Mouse (Mus musculus) liver, embryonic 13.5 days (tissue): ENCODE results near the gene Rasgrf1. TPM values are rescaled to one million over a fixed set of nuclear protein-coding genes. Genes with fewer than 3 reads are reported as not detected.

Source experiments
- ATAC-seq: fragments of 200-750 bp; cut with Nextera tagmentation; 2 replicates; pipeline ENCODE4 v1.8.0; 2017; ENCODE audit warnings: low read depth, mild to moderate bottlenecking, moderate number of reproducible peaks, moderate library complexity
- DNase-seq: peaks from one replicate; pipeline ENCODE4 v3.0.0; 2022
- H3K27ac ChIP-seq: fragments of 300-500 bp; sonication (generic); 2 replicates; pipeline ENCODE4 v1.5.1; 2015; ENCODE audit warnings: moderate library complexity, mild to moderate bottlenecking, inconsistent platforms
- H3K27me3 ChIP-seq: fragments of 300-500 bp; sonication (generic); 2 replicates; pipeline ENCODE4 v1.6.1; 2015; ENCODE audit warnings: mild to moderate bottlenecking, inconsistent platforms
- H3K36me3 ChIP-seq: fragments of 300-500 bp; sonication (generic); 2 replicates; pipeline ENCODE4 v1.6.1; 2015; ENCODE audit warnings: mild to moderate bottlenecking, inconsistent platforms
- H3K4me1 ChIP-seq: fragments of 300-500 bp; sonication (generic); replicated peaks from 2 replicates; pipeline ENCODE4 v1.6.1; 2015; ENCODE audit warnings: inconsistent platforms
- H3K4me2 ChIP-seq: fragments of 300-500 bp; sonication (generic); 2 replicates; pipeline ENCODE4 v1.6.1; 2015; ENCODE audit warnings: inconsistent platforms, mild to moderate bottlenecking, moderate library complexity
- H3K4me3 ChIP-seq: fragments of 300-500 bp; sonication (generic); replicated peaks from 2 replicates; pipeline ENCODE4 v1.5.1; 2015; ENCODE audit warnings: mild to moderate bottlenecking, inconsistent platforms
- H3K9ac ChIP-seq: fragments of 300-500 bp; sonication (generic); 2 replicates; pipeline ENCODE4 v1.6.1; 2015; ENCODE audit warnings: mild to moderate bottlenecking, inconsistent platforms
- H3K9me3 ChIP-seq: fragments of 300-500 bp; sonication (generic); replicated peaks from 2 replicates; pipeline ENCODE4 v1.6.1; 2016; ENCODE audit warnings: inconsistent platforms
- WGBS: fragments of 180-500 bp; shearing (Covaris S2); methylation state at CpG from one replicate; pipeline ENCODE4 v1.1.7; 2015; ENCODE audit not compliant: insufficient replicate concordance; 5-methylcytosine and 5-hydroxymethylcytosine counted together
- polyA plus RNA-seq: library from polyadenylated mRNA; unstranded; fragments of >200 nt; fragmentation: Nextera tagmentation; extraction: Ambion mirVana; gene quantifications from 2 replicates; pipeline ENCODE4 v1.2.1, GENCODE M21; 2015

The Rasgrf1 gene
- polyA plus RNA-seq, 1 experiment from 2014 or later = not detected

DNA sequence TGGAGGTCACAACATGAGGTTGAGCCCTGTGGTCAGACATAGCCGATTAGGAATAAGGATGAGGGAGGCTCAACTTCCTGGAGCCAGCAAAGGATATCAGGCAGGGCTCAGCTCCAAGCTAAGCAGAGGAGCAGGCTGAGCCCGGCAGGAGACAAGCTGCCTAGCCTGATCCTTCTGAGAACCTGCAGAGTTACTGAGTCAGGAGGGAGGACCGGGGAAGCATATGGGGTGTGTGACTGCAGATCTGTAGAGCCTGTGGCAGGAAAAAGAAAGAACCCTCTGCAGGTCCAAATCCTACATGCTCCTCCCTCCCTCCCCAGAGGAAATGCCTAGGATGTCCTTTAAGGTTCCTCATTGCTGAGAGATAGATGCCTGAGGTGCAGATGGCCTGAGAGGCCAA lies 62.6 kb downstream of the Rasgrf1 start:
- Histone ChIP-seq H3K27me3 (no peaks in the 10 kb centered on the region), H3K9me3 (no peaks in the 10 kb centered on the region), H3K9ac (no peak overlapping the region), H3K36me3 (no peaks in the 10 kb centered on the region), H3K4me3 (no peak overlapping the region), H3K4me1 (no peaks in the 10 kb centered on the region), H3K4me2 (no peak overlapping the region), H3K27ac (no peak overlapping the region)
- 22% methylated on average over 3 of the region's 3 CpGs for WGBS
- DNase-seq = no peak
- no peak for ATAC-seq

DNA sequence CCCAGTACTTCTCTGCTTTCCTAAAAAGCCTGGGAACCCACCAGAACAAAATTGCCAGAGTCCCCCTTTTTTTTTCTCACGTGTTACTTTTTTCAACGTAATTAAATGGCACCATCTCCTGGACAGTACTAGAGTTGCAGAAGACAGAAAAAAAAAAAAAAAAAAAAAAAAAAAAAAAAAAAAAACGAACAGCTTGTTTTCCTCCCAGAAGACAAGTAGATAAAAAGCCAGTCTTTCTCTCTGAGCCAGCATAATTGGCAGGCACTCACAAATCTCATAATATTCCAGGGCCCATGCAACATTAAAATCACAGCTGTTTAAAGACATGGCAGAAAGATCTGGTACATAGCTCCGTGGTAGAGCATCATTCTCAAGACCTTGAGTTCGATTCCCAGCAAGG lies 64.1 kb downstream of the Rasgrf1 start:
- Histone ChIP-seq H3K27me3 (no peaks in the 10 kb centered on the region), H3K4me3 (no peak overlapping the region), H3K4me1 (no peaks in the 10 kb centered on the region), H3K36me3 (no peaks in the 10 kb centered on the region), H3K9ac (no peak overlapping the region), H3K4me2 (no peak overlapping the region), H3K9me3 (no peaks in the 10 kb centered on the region), H3K27ac (no peak overlapping the region)
- DNase-seq (no peak), ATAC-seq (no peak)
- 23% methylated on average over 5 of the region's 5 CpGs for WGBS

- H3K4me3 ChIP-seq = no peak overlapping the region
- no peak overlapping the region for H3K27ac ChIP-seq
- H3K36me3 ChIP-seq = no peaks in the 10 kb centered on the region
- H3K9ac ChIP-seq = no peak overlapping the region
- no peaks in the 10 kb centered on the region for H3K27me3 ChIP-seq
- DNase-seq = no peak
- H3K9me3 ChIP-seq = no peaks in the 10 kb centered on the region
- 61% methylated on average over 10 of the region's 10 CpGs for WGBS
- H3K4me2 ChIP-seq = no peak overlapping the region
- ATAC-seq = no peak
- H3K4me1 ChIP-seq = no peaks in the 10 kb centered on the region
Observed at GRCm38 (mm10) chr9:89974463-89974931, 64.8 kb downstream of the Rasgrf1 start.

GRCm38 (mm10) chr9:89976366-89976940 lies 66.7 kb downstream of the Rasgrf1 start:
- H3K9me3 ChIP-seq = no peaks in the 10 kb centered on the region
- H3K4me1 ChIP-seq = no peaks in the 10 kb centered on the region
- no peak overlapping the region for H3K9ac ChIP-seq
- 53% methylated on average over 6 of the region's 6 CpGs for WGBS
- H3K36me3 ChIP-seq = no peaks in the 10 kb centered on the region
- H3K4me2 ChIP-seq = no peak overlapping the region
- no peak overlapping the region for H3K27ac ChIP-seq
- no peaks in the 10 kb centered on the region for H3K27me3 ChIP-seq
- DNase-seq = no peak
- no peak overlapping the region for H3K4me3 ChIP-seq
- no peak for ATAC-seq

GRCm38 (mm10) chr9:89979248-89979647 lies 69.5 kb downstream of the Rasgrf1 start:
- Histone ChIP-seq H3K4me3 (no peak overlapping the region), H3K4me1 (no peaks in the 10 kb centered on the region), H3K27me3 (no peaks in the 10 kb centered on the region), H3K4me2 (no peak overlapping the region), H3K9me3 (no peaks in the 10 kb centered on the region), H3K27ac (no peak overlapping the region), H3K36me3 (no peaks in the 10 kb centered on the region), H3K9ac (no peak overlapping the region)
- DNase-seq (no peak), ATAC-seq (no peak)
- 29% methylated on average over 3 of the region's 3 CpGs for WGBS

GRCm38 (mm10) chr9:89982256-89982655 lies 72.5 kb downstream of the Rasgrf1 start:
- no peaks in the 10 kb centered on the region for H3K4me1 ChIP-seq
- H3K27ac ChIP-seq = no peak overlapping the region
- no peaks in the 10 kb centered on the region for H3K27me3 ChIP-seq
- no peak overlapping the region for H3K4me3 ChIP-seq
- H3K9me3 ChIP-seq = no peaks in the 10 kb centered on the region
- WGBS = 50% methylated on average over 1 of the region's 1 CpGs
- H3K4me2 ChIP-seq = no peak overlapping the region
- ATAC-seq = no peak
- no peak overlapping the region for H3K9ac ChIP-seq
- no peaks in the 10 kb centered on the region for H3K36me3 ChIP-seq
- DNase-seq = no peak

DNA sequence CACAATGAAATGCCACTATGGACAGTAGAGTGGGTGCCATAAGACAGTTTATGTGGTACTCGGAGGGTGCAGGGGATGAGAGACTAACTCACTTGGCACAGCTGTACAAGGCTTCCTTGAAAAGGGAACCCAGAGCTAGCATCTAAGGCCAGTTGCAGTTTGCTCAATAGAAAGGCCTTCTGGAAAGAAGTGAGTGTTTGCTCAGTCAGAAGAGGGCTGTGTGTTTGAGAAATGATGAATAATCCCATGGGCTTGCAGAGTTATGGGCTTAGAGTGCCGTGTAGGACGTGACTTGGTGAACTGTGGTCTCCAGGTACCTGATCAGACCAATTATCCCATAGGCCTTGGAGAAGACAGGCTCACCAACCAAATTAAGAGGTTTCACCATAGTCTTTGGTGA lies 78.3 kb downstream of the Rasgrf1 start:
- 66% methylated on average over 3 of the region's 3 CpGs for WGBS
- Histone ChIP-seq H3K9me3 (no peaks in the 10 kb centered on the region), H3K4me3 (no peak overlapping the region), H3K4me2 (no peak overlapping the region), H3K27ac (no peak overlapping the region), H3K36me3 (no peaks in the 10 kb centered on the region), H3K9ac (no peak overlapping the region), H3K27me3 (no peaks in the 10 kb centered on the region), H3K4me1 (no peaks in the 10 kb centered on the region)
- DNase-seq (no peak), ATAC-seq (no peak)

DNA sequence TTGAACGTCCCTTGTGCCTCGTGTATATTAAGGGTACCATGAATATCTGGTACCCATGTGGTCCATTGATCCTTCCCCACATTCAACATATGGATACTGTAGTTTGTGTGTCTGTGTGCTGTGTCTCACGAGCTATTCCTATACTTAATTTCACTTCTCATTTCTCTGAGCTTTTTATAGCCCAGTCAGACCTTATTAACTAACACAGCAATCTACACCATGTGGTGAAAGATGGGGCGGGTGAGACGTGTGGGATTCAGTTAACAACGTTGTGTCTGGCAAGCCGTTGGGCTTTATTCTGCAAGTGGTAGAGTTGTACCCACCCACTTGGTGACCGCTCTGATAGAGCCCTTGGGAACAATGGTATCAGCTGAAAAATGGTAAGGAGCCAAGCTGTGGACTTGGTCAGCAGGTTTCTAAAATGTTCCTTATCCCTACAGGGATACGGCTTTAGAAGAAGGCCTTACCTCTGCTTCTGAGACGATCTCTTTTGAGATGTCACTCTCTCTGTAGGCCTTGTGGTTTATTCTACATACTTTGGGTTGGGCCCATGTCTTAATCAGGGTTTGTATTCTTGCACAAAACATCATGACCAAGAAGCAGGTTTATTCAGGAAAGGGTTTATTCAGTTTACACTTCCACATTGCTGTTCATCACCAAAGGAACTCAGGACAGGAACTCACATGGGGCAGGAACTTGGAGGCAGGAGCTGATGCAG lies 79.3 kb downstream of the Rasgrf1 start:
- Histone ChIP-seq H3K36me3 (no peaks in the 10 kb centered on the region), H3K27me3 (no peaks in the 10 kb centered on the region), H3K4me2 (no peak overlapping the region), H3K27ac (no peak overlapping the region), H3K9me3 (no peaks in the 10 kb centered on the region), H3K9ac (no peak overlapping the region), H3K4me3 (no peak overlapping the region), H3K4me1 (no peaks in the 10 kb centered on the region)
- DNase-seq = no peak
- ATAC-seq = no peak
- WGBS = 65% methylated on average over 10 of the region's 10 CpGs

DNA sequence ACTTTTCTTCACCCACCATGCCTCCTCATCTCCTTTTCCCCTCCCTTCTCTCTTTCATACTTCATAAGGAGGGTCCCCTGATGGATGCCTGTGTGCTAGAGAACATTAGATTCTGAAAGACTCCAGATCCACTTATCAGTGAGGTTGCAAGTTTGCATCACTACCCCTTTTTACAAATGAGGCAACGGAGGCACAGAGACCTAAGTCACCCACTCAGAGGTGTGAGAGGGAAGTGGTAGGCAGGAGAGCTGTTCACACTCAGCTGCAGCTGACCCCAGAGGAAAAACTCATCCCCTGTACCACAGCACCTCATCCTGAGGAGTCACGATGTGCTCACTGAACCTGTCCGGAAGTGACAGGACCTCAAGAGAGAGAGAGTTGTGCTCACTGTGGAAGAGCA lies 96.7 kb downstream of the Rasgrf1 start:
- no peaks in the 10 kb centered on the region for H3K36me3 ChIP-seq
- no peaks in the 10 kb centered on the region for H3K9me3 ChIP-seq
- DNase-seq (no peak), ATAC-seq (no peak)
- H3K9ac ChIP-seq = no peak overlapping the region
- no peaks in the 10 kb centered on the region for H3K27me3 ChIP-seq
- 68% methylated on average over 3 of the region's 3 CpGs for WGBS
- H3K4me1 ChIP-seq = no peaks in the 10 kb centered on the region
- no peak overlapping the region for H3K27ac ChIP-seq
- no peak overlapping the region for H3K4me2 ChIP-seq
- H3K4me3 ChIP-seq = no peak overlapping the region

DNA sequence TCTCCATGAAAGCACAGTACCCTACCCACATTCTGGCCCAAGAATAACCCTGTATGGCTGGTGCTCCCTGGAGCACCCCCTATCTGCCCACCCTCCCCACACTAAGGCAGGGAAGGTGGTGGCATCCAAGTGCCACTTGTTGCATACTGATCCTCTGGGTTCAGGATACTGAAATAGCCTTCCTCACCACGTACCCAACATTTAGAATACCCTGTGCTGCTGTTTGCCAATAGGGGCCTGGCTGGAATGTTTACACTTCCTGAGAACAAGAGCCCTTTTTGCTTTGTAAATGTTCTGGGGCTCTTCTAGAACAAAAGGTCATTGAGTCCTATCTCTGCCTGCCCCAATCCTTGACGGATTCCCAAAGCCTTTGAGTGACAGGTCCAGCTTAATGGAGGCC lies 97.4 kb downstream of the Rasgrf1 start:
- H3K4me3 ChIP-seq = no peak overlapping the region
- WGBS = 22% methylated on average over 2 of the region's 2 CpGs
- no peaks in the 10 kb centered on the region for H3K27me3 ChIP-seq
- H3K36me3 ChIP-seq = no peaks in the 10 kb centered on the region
- DNase-seq = no peak
- H3K27ac ChIP-seq = no peak overlapping the region
- no peak for ATAC-seq
- no peaks in the 10 kb centered on the region for H3K4me1 ChIP-seq
- no peaks in the 10 kb centered on the region for H3K9me3 ChIP-seq
- no peak overlapping the region for H3K4me2 ChIP-seq
- no peak overlapping the region for H3K9ac ChIP-seq

- Histone ChIP-seq H3K9me3 (no peaks in the 10 kb centered on the region), H3K36me3 (no peaks in the 10 kb centered on the region), H3K27me3 (no peaks in the 10 kb centered on the region), H3K27ac (no peak overlapping the region), H3K4me1 (no peaks in the 10 kb centered on the region), H3K4me3 (no peak overlapping the region), H3K9ac (no peak overlapping the region), H3K4me2 (no peak overlapping the region)
- no peak for DNase-seq
- WGBS = 76% methylated on average over 6 of the region's 6 CpGs
- no peak for ATAC-seq
Observed at GRCm38 (mm10) chr9:90008138-90008537, 98.4 kb downstream of the Rasgrf1 start.

GRCm38 (mm10) chr9:90011849-90012248 lies 102.1 kb downstream of the Rasgrf1 start:
- no peak overlapping the region for H3K4me3 ChIP-seq
- no peak for ATAC-seq
- 31% methylated on average over 2 of the region's 2 CpGs for WGBS

More at GRCm38 (mm10) chr9:90011849-90012248, 102.1 kb downstream of the Rasgrf1 start:
- H3K9me3 ChIP-seq = no peaks in the 10 kb centered on the region
- no peak overlapping the region for H3K9ac ChIP-seq
- DNase-seq = no peak
- H3K27me3 ChIP-seq = no peaks in the 10 kb centered on the region
- no peaks in the 10 kb centered on the region for H3K36me3 ChIP-seq
- no peak overlapping the region for H3K4me2 ChIP-seq
- H3K27ac ChIP-seq = no peak overlapping the region
- H3K4me1 ChIP-seq = no peaks in the 10 kb centered on the region
